Mouse (Mus musculus) ES-E14 (cell line): ENCODE data around the gene 1810055G02Rik. TPM values are rescaled to one million over a fixed set of nuclear protein-coding genes. Genes with fewer than 3 reads are reported as not detected.

ENCODE experiments used
- DNase-seq: peaks from one replicate; pipeline ENCODE4 v3.0.0-alpha.2; 2013; ENCODE audit warnings: low read depth, low spot score
- H3K27ac ChIP-seq: 2 replicates; pipeline ENCODE4 v1.5.1; 2012; ENCODE audit warnings: low read depth, mild to moderate bottlenecking, low read length, moderate library complexity, mixed read lengths; ENCODE audit not compliant: poor library complexity, insufficient read depth, severe bottlenecking
- H3K36me3 ChIP-seq: 2 replicates; pipeline ENCODE4 v1.6.1; 2012; ENCODE audit warnings: mild to moderate bottlenecking, low read length, moderate library complexity, mixed read lengths; ENCODE audit not compliant: control insufficient read depth, poor library complexity, insufficient read depth, severe bottlenecking
- H3K4me1 ChIP-seq, 2 experiments: fragments of 150-350 bp in 1 of 2; sonication (generic) in 1 of 2; 2 replicates each; pipeline ENCODE4 v1.6.1; 2012; ENCODE audit warnings: low read length in 2 of 2, mild to moderate bottlenecking in 1 of 2, mixed read lengths in 1 of 2; ENCODE audit not compliant: control insufficient read depth in 2 of 2, insufficient read depth in 2 of 2, poor library complexity in 1 of 2
- H3K4me3 ChIP-seq, 2 experiments: fragments of 150-350 bp in 1 of 2; sonication (generic) in 1 of 2; 2 replicates each; pipeline ENCODE4 v1.5.1; 2012; ENCODE audit warnings: low read length in 2 of 2, low read depth in 1 of 2, mild to moderate bottlenecking in 1 of 2, mixed read lengths in 1 of 2; ENCODE audit not compliant: insufficient read depth in 1 of 2, poor library complexity in 1 of 2, severe bottlenecking in 1 of 2
- H3K9ac ChIP-seq: 2 replicates; pipeline ENCODE4 v1.6.1; 2012; ENCODE audit warnings: low read depth, mild to moderate bottlenecking, low read length, mixed read lengths; ENCODE audit not compliant: poor library complexity, insufficient read depth, severe bottlenecking
- H3K9me3 ChIP-seq: fragments of 150-350 bp; sonication (generic); 2 replicates; pipeline ENCODE4 v1.6.1; 2012; ENCODE audit warnings: low read depth, mild to moderate bottlenecking, low read length; ENCODE audit not compliant: control insufficient read depth, insufficient read depth
- CHD2 ChIP-seq: IDR thresholded peaks from 2 replicates; pipeline ENCODE4 v1.6.1; 2014; ENCODE audit warnings: mild to moderate bottlenecking, low read depth, low read length, inconsistent platforms
- HCFC1 ChIP-seq: IDR thresholded peaks from 2 replicates; pipeline ENCODE4 v1.6.1; 2012; ENCODE audit warnings: low read length, inconsistent platforms, borderline replicate concordance; ENCODE audit not compliant: insufficient read depth
- MAFK ChIP-seq: IDR thresholded peaks from 2 replicates; pipeline ENCODE4 v1.6.1; 2014; ENCODE audit warnings: mild to moderate bottlenecking, low read depth, low read length, inconsistent platforms; ENCODE audit not compliant: insufficient read depth
- ZC3H11A ChIP-seq: IDR thresholded peaks from 2 replicates; pipeline ENCODE4 v1.6.1; 2012; ENCODE audit warnings: low read depth, mild to moderate bottlenecking, inconsistent platforms, low read length, borderline replicate concordance
- ZNF384 ChIP-seq: IDR thresholded peaks from 2 replicates; pipeline ENCODE4 v1.6.1; 2012; ENCODE audit warnings: low read depth, low read length, inconsistent platforms
- in situ Hi-C, 2 experiments: fragments of 600-800 bp; cut with MboI; formaldehyde crosslinking; loops; one replicate each; pipeline ENCODE4 v1.15.1; 2025; ENCODE audit warnings: low sequenced_read_pairs in 2 of 2, inconsistent platforms in 1 of 2; ENCODE audit not compliant: unreplicated experiment in 2 of 2
- total RNA-seq: library from RNA; depleted of rRNA; stranded (reverse); fragments of 300-350 nt; gene quantifications from 2 replicates; pipeline ENCODE4 v1.2.3, GENCODE M21; 2012; rRNA removed

1810055G02Rik gene
- total RNA-seq, 1 experiment = 31.4 TPM

DNA sequence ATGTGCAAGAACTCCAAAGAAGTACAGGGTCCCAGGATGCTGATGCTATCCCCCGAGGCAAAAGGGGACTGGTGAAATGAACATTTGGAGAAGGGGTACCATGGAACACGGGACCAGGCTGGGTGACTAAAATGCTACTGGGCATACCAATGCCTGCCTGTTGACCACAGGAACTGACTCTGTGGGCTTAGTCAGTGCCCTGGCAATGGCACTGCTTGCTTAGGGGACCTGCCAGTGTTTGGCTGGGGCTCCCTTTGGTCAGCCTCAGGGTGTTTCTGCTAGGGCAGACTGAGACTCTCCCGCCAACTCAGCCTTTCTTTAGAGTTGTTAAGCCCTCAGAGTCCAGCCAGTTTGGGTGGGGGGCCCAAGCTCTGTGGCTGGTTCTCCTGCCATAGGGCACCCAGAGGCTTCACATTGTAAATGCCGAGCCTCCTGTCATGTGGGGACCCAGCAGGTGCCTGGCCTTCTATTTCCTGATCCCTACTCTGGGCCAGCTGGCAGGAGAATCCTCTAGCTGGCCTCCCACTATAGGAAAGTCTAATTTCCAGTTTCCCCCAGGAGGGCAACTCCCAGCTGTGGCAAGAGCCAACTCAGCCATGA lies 57.2 kb downstream of the 1810055G02Rik start:
- peaks cover 1 to 4% of the 10 kb centered on the region in 2 experiments; a peak in 1 of 4 replicates for H3K4me1 ChIP-seq
- TF ChIP-seq MAFK = no peak
- no peak for TF ChIP-seq ZC3H11A
- H3K4me3 ChIP-seq = no peak overlapping the region
- no peak overlapping the region for H3K27ac ChIP-seq
- no peak for DNase-seq
- H3K36me3 ChIP-seq = no peaks in the 10 kb centered on the region
- in situ Hi-C loops = no loop called here
- no peak overlapping the region for H3K9ac ChIP-seq
- H3K9me3 ChIP-seq = no peaks in the 10 kb centered on the region

DNA sequence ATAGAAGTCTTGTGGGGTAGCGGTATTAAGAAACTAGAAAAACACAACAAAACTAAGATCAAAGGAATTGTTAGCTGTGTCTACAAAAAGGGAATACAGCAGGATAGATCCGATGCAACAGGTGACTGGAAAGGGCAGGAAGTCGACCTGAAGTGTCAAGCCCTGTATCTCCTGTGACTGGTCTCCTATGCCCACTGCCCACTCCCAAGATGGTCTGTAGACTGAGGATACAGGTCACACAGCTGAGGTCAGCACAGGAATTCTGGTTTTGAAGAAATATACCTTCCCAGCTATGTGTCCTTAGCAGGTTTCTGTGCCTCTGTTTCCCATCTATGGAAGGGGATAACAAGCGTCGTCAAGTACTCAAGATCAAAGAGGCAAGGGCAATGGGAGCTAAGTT lies 58.3 kb downstream of the 1810055G02Rik start:
- DNase-seq = no peak
- H3K27ac ChIP-seq = no peak overlapping the region
- peaks cover 1 to 4% of the 10 kb centered on the region in 2 experiments; a peak in 1 of 4 replicates for H3K4me1 ChIP-seq
- H3K9ac ChIP-seq = no peak overlapping the region
- H3K9me3 ChIP-seq = no peaks in the 10 kb centered on the region
- no peak overlapping the region for H3K4me3 ChIP-seq
- in situ Hi-C loops = no loop called here
- no peaks in the 10 kb centered on the region for H3K36me3 ChIP-seq
- TF ChIP-seq CHD2 (no peak), HCFC1 (no peak), ZNF384 (no peak), MAFK (no peak), ZC3H11A (no peak)

DNA sequence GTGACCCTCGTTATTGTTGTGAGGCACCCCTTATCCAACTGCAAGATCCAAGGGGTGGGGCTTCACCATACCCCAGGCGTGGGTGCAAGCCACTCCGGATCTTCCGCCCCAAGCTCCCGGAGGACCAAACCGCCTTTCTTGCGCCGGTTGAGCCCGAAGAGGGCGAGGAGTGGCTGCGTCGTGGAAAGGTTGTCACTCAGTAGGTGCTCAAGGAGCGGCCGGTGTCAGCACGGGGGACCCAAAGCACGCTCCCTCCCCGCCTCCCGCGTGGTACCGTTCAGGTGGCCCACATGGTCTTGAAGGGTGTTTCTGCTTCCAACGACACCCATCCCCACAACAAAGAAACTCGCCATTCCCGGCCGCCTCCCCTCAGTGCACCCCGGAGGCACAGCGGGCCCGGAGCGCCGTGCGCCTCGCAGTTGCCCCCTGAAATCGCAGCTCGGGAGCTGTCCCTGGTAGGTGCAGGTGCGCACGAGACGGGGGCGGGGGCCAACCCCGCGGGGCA lies 59.2 kb downstream of the 1810055G02Rik start, which contains the start of gene Kmt5b:
Gene Kmt5b, plus strand, starts transcription at position 146 of the 505 bp plus-strand sequence.
- Histone ChIP-seq H3K36me3 (no peaks in the 10 kb centered on the region), H3K4me3 (peak within 1 kb of the TSS; percentile 74 to 91), H3K9me3 (no peaks in the 10 kb centered on the region), H3K9ac (peak within 1 kb of the TSS; percentile 97), H3K27ac (peak within 1 kb of the TSS; percentile 99), H3K4me1 (peaks cover 1 to 4% of the 10 kb centered on the region in 2 experiments; a peak in 1 of 4 replicates)
- no peak for TF ChIP-seq MAFK
- TF ChIP-seq ZC3H11A = no peak
- no peak for TF ChIP-seq CHD2
- TF ChIP-seq ZNF384 = no peak
- no peak; the same call in 1 of the 2 replicates for TF ChIP-seq HCFC1
- in situ Hi-C loops = no loop called here
- DNase-seq = no peak

Other genes starting within 250 kb of the 1810055G02Rik start
- 104 and 117 TPM in 2 replicates for gene Ppp6r3, start 132.5 kb upstream of the 1810055G02Rik start, total RNA-seq
- 46.1 and 97.3 TPM in 2 replicates for gene Lrp5, start 21.7 kb upstream of the 1810055G02Rik start, total RNA-seq
- 25.9 and 27.2 TPM in 2 replicates for gene Kmt5b, start 59.1 kb downstream of the 1810055G02Rik start, total RNA-seq
- 79.6 and 86.1 TPM in 2 replicates for gene Chka, start 143.5 kb downstream of the 1810055G02Rik start, total RNA-seq
- gene Tcirg1, start 198.8 kb downstream of the 1810055G02Rik start, total RNA-seq = 55.2 and 75.8 TPM in 2 replicates
- gene Ndufs8, start 204.5 kb downstream of the 1810055G02Rik start, total RNA-seq = 134 and 135 TPM in 2 replicates
- gene Aldh3b1, start 221.5 kb downstream of the 1810055G02Rik start, total RNA-seq = 0.76 and 1.4 TPM in 2 replicates
- 3.9 and 9.5 TPM in 2 replicates for gene Unc93b1, start 226.9 kb downstream of the 1810055G02Rik start, total RNA-seq